Mouse (Mus musculus) testis, adult 2 months (tissue): Measurements from ENCODE around the gene Cep85l.

Experiments
- CTCF ChIP-seq: fragments of 200-500 bp; IDR thresholded peaks from 2 replicates; pipeline ENCODE4 v1.5.1; 2012; ENCODE audit warnings: low read depth, mild to moderate bottlenecking, inconsistent platforms, low read length, moderate library complexity; ENCODE audit not compliant: control insufficient read depth, insufficient read depth, insufficient replicate concordance
- POLR2A ChIP-seq: fragments of 200-500 bp; IDR thresholded peaks from 2 replicates; pipeline ENCODE4 v1.6.1; 2012; ENCODE audit warnings: low read depth, mild to moderate bottlenecking, inconsistent platforms, low read length, moderate library complexity; ENCODE audit not compliant: control insufficient read depth

DNA sequence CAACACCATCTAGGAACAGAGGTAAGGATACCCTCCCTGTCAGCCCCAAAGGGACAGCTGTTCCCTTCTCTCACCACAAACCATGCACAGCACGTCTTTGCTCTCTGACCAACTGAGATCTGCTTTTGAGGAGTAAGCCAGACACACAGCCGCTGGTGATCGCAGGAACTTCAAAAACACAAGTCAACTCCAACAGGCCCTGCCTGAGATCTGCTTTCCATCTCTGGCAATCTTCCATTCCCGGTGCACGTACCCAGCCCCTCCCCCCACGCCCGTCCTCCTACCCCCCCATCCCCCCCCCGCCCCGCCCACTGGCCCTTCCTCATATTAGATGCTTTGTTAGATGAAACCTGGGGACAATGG is 18.8 kb upstream of the Cep85l start:
- no peak for TF ChIP-seq CTCF
- no peak for TF ChIP-seq POLR2A
